Mouse (Mus musculus) forebrain, embryonic 13.5 days (tissue): ENCODE data around the gene Tulp4. TPM values are rescaled to one million over a fixed set of nuclear protein-coding genes. Genes with fewer than 3 reads are reported as not detected.
A peak's percentile ranks its signal among the peaks of the same experiment; 100 is the strongest.
"Not testable (repeated sequence)": the region's sequence is repeated elsewhere in the genome, so short reads cannot be mapped to it uniquely, and the experiment has no call there.

Experiments used
- ATAC-seq: fragments of 200-750 bp; cut with Nextera tagmentation; 2 replicates; pipeline ENCODE4 v1.8.0; 2017
- H3K27ac ChIP-seq: fragments of 300-500 bp; sonication (generic); 2 replicates; pipeline ENCODE4 v1.5.1; 2015; ENCODE audit warnings: inconsistent platforms, mild to moderate bottlenecking, moderate library complexity
- H3K27me3 ChIP-seq: fragments of 300-500 bp; sonication (generic); 2 replicates; pipeline ENCODE4 v1.6.1; 2015; ENCODE audit warnings: mild to moderate bottlenecking, inconsistent platforms
- H3K36me3 ChIP-seq: fragments of 300-500 bp; sonication (generic); 2 replicates; pipeline ENCODE4 v1.6.1; 2015; ENCODE audit warnings: mild to moderate bottlenecking, inconsistent platforms; ENCODE audit not compliant: poor library complexity, severe bottlenecking
- H3K4me1 ChIP-seq: fragments of 300-500 bp; sonication (generic); 2 replicates; pipeline ENCODE4 v1.6.1; 2015; ENCODE audit warnings: inconsistent platforms
- H3K4me2 ChIP-seq: fragments of 300-500 bp; sonication (generic); 2 replicates; pipeline ENCODE4 v1.6.1; 2015; ENCODE audit warnings: inconsistent platforms, mild to moderate bottlenecking, moderate library complexity
- H3K4me3 ChIP-seq: fragments of 300-500 bp; sonication (generic); 2 replicates; pipeline ENCODE4 v1.5.1; 2015; ENCODE audit warnings: mild to moderate bottlenecking, inconsistent platforms
- H3K9ac ChIP-seq: fragments of 300-500 bp; sonication (generic); 2 replicates; pipeline ENCODE4 v1.6.1; 2015; ENCODE audit warnings: mild to moderate bottlenecking, inconsistent platforms
- H3K9me3 ChIP-seq: fragments of 300-500 bp; sonication (generic); replicated peaks from 2 replicates; pipeline ENCODE4 v1.6.1; 2016; ENCODE audit warnings: inconsistent platforms
- WGBS: fragments of 180-500 bp; shearing (Covaris S2); methylation state at CpG from one replicate; pipeline ENCODE4 v1.1.7; 2015; 5-methylcytosine and 5-hydroxymethylcytosine counted together
- polyA plus RNA-seq: library from polyadenylated mRNA; unstranded; fragments of >200 nt; fragmentation: Nextera tagmentation; extraction: Ambion mirVana; gene quantifications from 2 replicates; pipeline ENCODE4 v1.2.1, GENCODE M21; 2015

The Tulp4 gene
- polyA plus RNA-seq, 1 experiment from 2014 or later, result 132 TPM

DNA sequence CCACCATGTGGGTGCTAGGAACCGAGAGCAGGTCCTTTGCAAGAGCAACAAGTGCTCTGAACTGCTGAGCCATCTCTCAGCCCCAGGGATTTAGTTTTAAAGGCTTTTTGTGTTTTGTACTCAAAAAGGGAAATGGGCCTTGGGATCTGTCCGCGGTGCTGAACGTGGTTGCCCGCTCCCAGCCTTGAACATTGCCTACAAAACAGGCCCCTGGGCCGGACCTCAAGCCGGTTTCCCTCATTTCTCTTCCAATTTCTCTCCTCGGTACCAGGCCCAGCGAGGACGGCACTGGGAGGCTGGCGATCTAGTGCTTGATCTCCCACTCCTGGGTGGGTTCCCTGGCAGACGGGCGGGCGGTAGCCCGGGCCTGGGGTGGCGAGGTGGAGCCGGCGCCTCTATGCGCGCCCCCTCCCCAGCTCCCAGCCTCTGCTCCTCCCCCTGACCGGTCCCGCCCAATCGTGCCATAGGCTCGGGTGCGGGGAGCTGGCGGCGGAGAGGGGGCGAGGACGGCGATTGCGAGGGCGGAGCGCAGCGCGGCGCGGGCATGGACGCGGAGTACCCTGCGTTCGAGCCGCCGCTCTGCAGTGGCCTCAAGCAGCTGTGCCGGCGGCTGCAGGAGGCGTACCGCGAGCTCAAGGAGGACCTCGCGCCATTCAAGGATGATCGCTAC lies 150.3 kb downstream of the Tulp4 start, which contains the start of gene Tmem181a:
TSS of gene Tmem181a (plus strand) at position 461 of the 670 bp plus-strand sequence.
- H3K4me3 ChIP-seq, result peak within 1 kb of the TSS; percentile 33
- ATAC-seq, result peak; percentile 86
- not testable (repeated sequence) for H3K36me3 ChIP-seq, H3K27me3 ChIP-seq, H3K9ac ChIP-seq, H3K27ac ChIP-seq, H3K9me3 ChIP-seq, H3K4me1 ChIP-seq
- H3K4me2 ChIP-seq, result peak within 1 kb of the TSS; percentile 57
- WGBS, result under 1% methylated on average over 22 of the region's 51 CpGs

DNA sequence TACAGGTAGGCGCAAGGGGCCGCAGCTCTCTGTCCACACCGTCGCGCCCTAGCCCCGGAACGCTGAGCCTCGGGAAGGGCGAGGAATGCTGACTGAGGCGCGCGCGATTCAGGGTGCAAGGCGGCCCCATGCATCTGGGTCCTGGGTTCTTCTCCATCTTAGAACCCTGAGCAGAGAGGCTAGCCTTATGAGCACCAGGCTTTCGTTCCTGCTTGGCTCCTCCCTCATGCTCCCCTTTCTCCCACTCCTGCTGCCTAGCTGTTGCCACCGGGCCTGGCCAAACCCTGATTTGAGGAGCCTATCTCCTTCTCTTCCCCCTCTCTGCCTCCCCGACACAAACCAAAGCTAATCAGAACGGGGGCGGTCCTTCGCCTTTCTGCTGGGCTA lies 150.8 kb downstream of the Tulp4 start:
- H3K4me3 ChIP-seq, result peak overlapping the region; percentile 33
- H3K27me3 ChIP-seq, H3K4me1 ChIP-seq, H3K9ac ChIP-seq, H3K27ac ChIP-seq, ATAC-seq, H3K9me3 ChIP-seq, H3K36me3 ChIP-seq: not testable (repeated sequence)
- 2% methylated on average over 11 of the region's 20 CpGs for WGBS
- H3K4me2 ChIP-seq, result peak overlapping the region; percentile 57

DNA sequence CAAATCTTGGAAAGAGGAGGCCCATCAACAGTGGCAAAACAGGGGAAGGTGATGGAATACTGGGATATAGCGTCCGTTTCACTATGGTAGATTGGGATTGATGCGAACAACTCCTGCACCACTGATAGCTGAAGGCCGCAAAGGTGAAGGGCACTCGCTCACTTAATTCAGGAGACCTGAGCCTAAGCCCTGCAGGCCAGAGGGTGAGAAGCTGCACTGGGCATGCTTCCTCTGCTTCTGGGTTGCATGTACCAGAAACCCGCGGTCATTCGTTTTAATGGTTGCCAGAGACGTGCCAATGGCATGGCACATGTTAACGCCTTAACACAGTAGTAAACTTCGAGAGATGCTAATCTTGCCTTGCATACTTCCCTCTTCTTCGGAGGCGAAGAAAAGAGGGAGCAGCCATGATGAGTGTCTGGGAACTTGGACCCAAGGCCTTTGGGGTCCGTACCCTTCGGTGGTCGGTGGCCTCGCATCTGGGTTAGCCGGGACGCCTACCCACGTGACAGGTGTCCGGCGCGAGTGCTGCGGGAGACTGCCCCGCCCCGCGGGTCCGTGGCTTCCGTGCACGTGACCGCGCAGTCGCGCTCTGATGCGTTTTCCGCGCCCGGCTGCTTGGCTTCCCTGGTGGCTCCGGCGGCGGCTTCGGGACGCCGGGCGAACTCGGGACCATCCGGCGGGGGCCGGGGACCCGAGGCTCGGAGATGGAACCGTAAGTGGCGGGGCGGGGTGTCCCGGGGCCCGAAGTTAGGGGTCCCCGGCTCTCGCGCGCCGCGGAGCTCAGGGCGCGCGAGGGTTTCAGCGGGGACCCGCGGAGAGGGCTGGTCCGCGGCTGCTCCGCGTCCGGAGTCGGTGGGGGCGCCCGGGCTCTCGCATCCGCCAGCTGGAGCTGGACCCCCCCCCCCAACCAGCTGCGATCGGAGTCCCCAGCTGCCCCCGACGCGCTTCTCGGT lies 163.9 kb downstream of the Tulp4 start:
- H3K9me3 ChIP-seq, H3K4me1 ChIP-seq, H3K36me3 ChIP-seq, H3K27me3 ChIP-seq, H3K27ac ChIP-seq: not testable (repeated sequence)
- peak overlapping the region; percentile 64 for H3K9ac ChIP-seq
- peak; percentile 91 for ATAC-seq
- WGBS, result 1% methylated on average over 52 of the region's 84 CpGs
- peak overlapping the region; percentile 48 for H3K4me3 ChIP-seq
- H3K4me2 ChIP-seq, result peak overlapping the region; percentile 66

DNA sequence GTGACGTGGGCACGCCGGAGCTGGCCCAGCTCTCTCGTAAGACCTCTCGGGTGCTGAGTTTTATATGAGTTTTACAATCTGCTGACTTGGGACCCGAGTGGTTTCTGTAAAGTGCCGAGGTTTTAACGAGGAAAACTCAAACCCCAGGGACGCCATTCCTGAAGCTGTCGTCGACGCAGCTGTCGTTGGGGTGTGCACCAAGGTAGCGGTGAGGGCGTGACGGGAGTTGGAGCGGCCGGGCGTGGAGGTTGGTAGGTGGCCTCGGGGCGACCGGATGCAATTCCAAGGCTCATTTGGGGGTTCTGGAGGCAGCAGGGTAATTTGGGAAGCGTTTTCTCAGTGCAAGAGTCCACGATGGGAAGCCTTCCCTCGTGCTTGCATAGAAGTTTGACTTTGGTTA lies 164.6 kb downstream of the Tulp4 start:
- not testable (repeated sequence) for H3K9me3 ChIP-seq, H3K36me3 ChIP-seq, H3K27ac ChIP-seq, H3K27me3 ChIP-seq, H3K4me1 ChIP-seq
- Histone ChIP-seq H3K4me2 (peak overlapping the region; percentile 66), H3K4me3 (peak overlapping the region; percentile 48), H3K9ac (peak overlapping the region; percentile 64)
- WGBS, result under 1% methylated on average over 25 of the region's 25 CpGs
- ATAC-seq, result peak; percentile 0; the same call in 1 of the 2 replicates

DNA sequence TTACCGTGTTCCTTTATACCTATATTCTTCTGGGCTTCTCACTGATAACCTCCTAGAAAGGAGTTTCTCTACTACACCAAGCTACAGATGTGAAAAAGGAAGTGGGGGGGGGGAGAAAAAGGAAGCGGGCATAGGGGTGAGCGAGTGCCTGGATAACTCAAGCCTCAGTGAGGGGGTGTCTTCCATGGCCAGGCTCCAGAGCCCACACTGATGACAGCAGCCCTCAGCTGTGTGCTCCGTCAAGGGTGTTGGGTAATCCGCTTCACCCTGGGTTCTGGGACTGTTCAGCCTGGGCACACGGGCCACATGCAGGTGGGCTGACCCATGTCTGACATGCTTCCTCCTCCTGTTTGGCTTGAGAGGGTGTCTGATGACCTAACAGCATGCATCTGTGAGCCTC lies 165.7 kb downstream of the Tulp4 start:
- not testable (repeated sequence) for H3K27ac ChIP-seq, ATAC-seq, H3K4me2 ChIP-seq, H3K9ac ChIP-seq, H3K36me3 ChIP-seq, H3K4me1 ChIP-seq, H3K4me3 ChIP-seq, H3K9me3 ChIP-seq, H3K27me3 ChIP-seq
- WGBS, result 95% methylated on average over 6 of the region's 6 CpGs

DNA sequence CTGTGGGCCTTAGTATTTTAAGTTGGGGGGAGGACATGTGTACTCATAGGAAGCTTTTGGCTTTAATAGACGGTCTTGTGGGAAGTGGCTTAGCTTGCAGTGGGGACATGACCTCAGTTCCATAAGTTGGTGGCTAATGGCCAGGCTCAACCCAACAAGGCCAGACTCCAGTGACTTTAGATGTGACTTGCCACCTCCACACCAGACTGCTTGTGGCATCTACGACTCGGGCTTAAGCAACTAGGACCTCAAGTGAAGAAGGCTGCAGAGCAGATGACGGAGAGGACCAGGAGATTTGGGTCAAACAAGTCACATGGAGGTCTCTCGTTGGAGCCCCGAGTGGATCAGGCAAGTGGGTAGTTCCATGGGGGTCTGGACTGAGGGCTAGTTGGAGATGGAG lies 168.5 kb downstream of the Tulp4 start:
- 96% methylated on average over 5 of the region's 6 CpGs for WGBS
- H3K27me3 ChIP-seq, H3K36me3 ChIP-seq, H3K4me1 ChIP-seq, H3K9me3 ChIP-seq, H3K27ac ChIP-seq, H3K9ac ChIP-seq, H3K4me3 ChIP-seq, H3K4me2 ChIP-seq, ATAC-seq: not testable (repeated sequence)

DNA sequence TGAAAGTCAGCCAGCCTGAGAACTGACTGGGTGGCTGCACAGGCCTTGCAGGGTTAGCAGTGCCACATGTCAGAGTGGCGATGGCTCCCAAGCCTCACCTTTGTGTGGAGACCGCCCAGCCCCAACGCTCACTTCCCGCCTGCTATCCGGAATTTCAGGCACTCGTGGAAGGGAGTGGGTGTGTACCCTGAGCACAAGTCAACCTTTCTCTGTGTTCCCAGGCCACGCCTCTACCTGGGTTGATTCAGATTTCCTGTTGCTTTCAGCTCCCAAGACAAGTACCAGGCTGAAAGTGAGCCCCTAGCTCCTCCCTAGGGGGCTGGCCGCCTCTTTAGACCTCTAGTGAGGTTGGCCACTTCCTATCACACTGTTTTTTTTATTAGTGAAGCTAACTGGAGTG lies 173.0 kb downstream of the Tulp4 start:
- not testable (repeated sequence) for H3K27me3 ChIP-seq, H3K27ac ChIP-seq, H3K4me2 ChIP-seq, H3K9ac ChIP-seq, H3K4me3 ChIP-seq, H3K36me3 ChIP-seq, ATAC-seq, H3K4me1 ChIP-seq, H3K9me3 ChIP-seq
- WGBS, result 69% methylated on average over 8 of the region's 8 CpGs

DNA sequence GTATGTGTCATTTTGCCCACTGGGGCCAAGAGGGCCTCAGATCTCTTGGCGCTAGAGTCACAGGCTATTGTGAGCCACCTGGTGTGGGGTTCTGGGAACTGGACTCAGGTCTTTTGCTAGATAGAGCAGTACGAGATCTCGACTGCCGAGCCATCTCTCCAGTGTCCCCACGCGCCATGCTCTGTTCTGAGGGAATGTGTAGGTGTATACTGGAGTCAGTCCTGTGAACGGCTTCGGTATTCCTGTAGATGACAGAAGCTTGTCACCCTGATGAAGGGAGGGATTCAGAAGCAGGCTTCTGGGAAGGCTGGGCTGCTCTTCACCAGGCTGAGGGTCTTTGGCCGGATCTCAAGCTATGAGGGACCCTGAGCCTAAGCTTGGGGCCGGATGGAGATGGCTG lies 173.5 kb downstream of the Tulp4 start:
- WGBS, result 89% methylated on average over 10 of the region's 10 CpGs
- not testable (repeated sequence) for H3K9me3 ChIP-seq, H3K27ac ChIP-seq, H3K4me3 ChIP-seq, H3K9ac ChIP-seq, H3K27me3 ChIP-seq, ATAC-seq, H3K36me3 ChIP-seq, H3K4me1 ChIP-seq, H3K4me2 ChIP-seq

DNA sequence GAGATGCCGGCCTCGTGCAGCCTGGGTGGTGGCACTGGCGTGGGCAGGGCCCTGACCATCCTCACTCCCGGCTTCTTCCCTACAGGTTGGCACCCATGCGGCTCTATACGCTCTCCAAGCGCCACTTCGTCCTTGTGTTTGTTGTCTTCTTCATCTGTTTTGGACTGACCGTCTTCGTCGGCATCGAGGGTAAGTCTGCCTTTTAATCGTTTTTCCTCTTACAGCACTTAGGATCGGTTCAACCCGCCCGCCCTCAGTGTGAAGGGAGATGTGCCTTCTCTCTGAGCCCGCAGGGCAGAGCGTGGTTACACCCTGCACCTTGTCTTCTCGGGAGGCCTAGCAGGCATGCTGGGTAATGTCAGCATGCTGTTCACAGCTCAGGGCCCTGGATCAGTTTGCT lies 174.3 kb downstream of the Tulp4 start:
- not testable (repeated sequence) for H3K4me1 ChIP-seq, ATAC-seq, H3K27ac ChIP-seq, H3K4me3 ChIP-seq, H3K9ac ChIP-seq, H3K9me3 ChIP-seq, H3K4me2 ChIP-seq, H3K36me3 ChIP-seq, H3K27me3 ChIP-seq
- 93% methylated on average over 16 of the region's 19 CpGs for WGBS

DNA sequence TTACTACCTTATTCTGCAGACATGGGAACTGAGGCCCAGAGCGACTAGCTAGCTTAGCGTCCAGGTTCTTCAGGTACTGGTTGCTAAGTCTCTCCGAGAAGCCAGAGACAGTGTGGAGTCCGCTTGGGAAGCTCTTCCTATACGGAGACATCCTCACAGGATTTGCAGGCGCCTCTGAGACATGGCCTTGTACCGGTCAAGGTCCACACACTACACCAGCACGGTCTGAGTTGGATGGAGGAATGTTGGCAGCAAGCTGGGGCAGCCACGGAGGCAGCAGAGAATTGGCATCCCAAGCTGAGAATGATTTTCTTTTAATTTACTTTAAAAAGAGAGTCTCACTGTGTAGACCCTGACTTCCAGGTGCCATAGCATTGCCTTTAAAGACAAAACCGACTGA lies 176.9 kb downstream of the Tulp4 start:
- H3K4me3 ChIP-seq, H3K9ac ChIP-seq, ATAC-seq, H3K27ac ChIP-seq, H3K9me3 ChIP-seq, H3K4me1 ChIP-seq, H3K36me3 ChIP-seq, H3K4me2 ChIP-seq, H3K27me3 ChIP-seq: not testable (repeated sequence)
- 93% methylated on average over 8 of the region's 10 CpGs for WGBS

DNA sequence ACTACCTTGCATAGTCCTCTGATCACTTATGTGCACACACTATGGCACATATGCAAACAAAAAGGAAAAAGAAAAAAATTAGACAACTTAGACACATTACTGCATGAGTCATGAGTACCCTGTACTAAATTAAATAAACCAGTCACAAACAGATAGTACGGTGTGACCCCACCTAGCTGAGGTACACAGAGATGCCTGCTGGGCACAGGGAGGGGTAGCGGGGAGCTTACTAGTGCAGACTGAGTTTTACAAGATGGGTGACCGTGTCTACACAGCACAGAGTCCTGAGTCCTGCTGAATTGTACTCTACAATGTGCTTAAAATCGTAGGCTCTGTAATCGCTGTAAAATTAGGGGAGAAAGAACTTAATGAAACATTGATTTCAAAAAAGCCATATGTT lies 179.9 kb downstream of the Tulp4 start:
- H3K36me3 ChIP-seq, H3K9me3 ChIP-seq, H3K9ac ChIP-seq, H3K27me3 ChIP-seq, H3K4me2 ChIP-seq, H3K27ac ChIP-seq, H3K4me3 ChIP-seq, ATAC-seq, H3K4me1 ChIP-seq: not testable (repeated sequence)
- 93% methylated on average over 5 of the region's 5 CpGs for WGBS

DNA sequence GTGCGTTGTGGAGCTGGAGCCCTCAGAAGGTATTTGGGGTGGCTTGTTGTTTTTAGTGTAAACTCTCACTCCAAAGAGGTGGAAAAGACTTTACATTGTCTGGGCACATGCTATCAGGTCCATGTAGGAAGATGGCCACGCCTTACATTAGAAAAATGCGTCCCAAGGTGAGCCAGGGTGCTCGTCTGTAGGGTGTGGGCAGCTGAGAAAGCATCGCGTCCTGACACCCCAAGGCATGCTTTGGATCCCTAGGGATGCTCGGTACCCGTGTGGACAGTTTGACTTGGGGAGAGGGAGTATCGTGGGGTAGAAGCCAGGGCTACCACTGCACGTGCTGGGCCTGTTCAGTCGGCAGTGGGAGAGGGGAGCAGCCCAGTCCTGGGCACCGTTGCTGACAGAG lies 182.8 kb downstream of the Tulp4 start:
- H3K27me3 ChIP-seq, ATAC-seq, H3K9me3 ChIP-seq, H3K27ac ChIP-seq, H3K36me3 ChIP-seq, H3K4me1 ChIP-seq, H3K4me3 ChIP-seq, H3K9ac ChIP-seq, H3K4me2 ChIP-seq: not testable (repeated sequence)
- 96% methylated on average over 12 of the region's 12 CpGs for WGBS
